Mouse (Mus musculus) limb, embryonic 12.5 days (tissue): ENCODE measurements around the gene Gm136. TPM values are rescaled to one million over a fixed set of nuclear protein-coding genes. Genes with fewer than 3 reads are reported as not detected.
"Not testable (repeated sequence)": the region's sequence is repeated elsewhere in the genome, so short reads cannot be mapped to it uniquely, and the experiment has no call there.

ENCODE experiments used
- ATAC-seq: fragments of 200-750 bp; cut with Nextera tagmentation; 2 replicates; pipeline ENCODE4 v1.8.0; 2017; ENCODE audit warnings: low read depth, moderate TSS enrichment; ENCODE audit not compliant: insufficient number of reproducible peaks, insufficient read depth, low FRiP score, low TSS enrichment
- H3K27ac ChIP-seq: fragments of 300-500 bp; sonication (generic); 2 replicates; pipeline ENCODE4 v1.5.1; 2016; ENCODE audit warnings: mild to moderate bottlenecking, moderate library complexity
- H3K27me3 ChIP-seq: fragments of 300-500 bp; sonication (generic); 2 replicates; pipeline ENCODE4 v1.6.1; 2016; ENCODE audit warnings: mild to moderate bottlenecking, moderate library complexity
- H3K36me3 ChIP-seq: fragments of 300-500 bp; sonication (generic); 2 replicates; pipeline ENCODE4 v1.6.1; 2016; ENCODE audit warnings: mild to moderate bottlenecking, moderate library complexity
- H3K4me1 ChIP-seq: fragments of 300-500 bp; sonication (generic); replicated peaks from 2 replicates; pipeline ENCODE4 v1.6.1; 2016
- H3K4me2 ChIP-seq: fragments of 300-500 bp; sonication (generic); 2 replicates; pipeline ENCODE4 v1.6.1; 2016; ENCODE audit warnings: mild to moderate bottlenecking, moderate library complexity
- H3K4me3 ChIP-seq: fragments of 300-500 bp; sonication (generic); replicated peaks from 2 replicates; pipeline ENCODE4 v1.5.1; 2016; ENCODE audit warnings: mild to moderate bottlenecking
- H3K9ac ChIP-seq: fragments of 300-500 bp; sonication (generic); replicated peaks from 2 replicates; pipeline ENCODE4 v1.6.1; 2016; ENCODE audit warnings: mild to moderate bottlenecking, moderate library complexity
- H3K9me3 ChIP-seq: fragments of 300-500 bp; sonication (generic); 2 replicates; pipeline ENCODE4 v1.6.1; 2016; ENCODE audit warnings: mild to moderate bottlenecking, moderate library complexity
- WGBS: fragments of 180-500 bp; shearing (Covaris S2); methylation state at CpG from one replicate; pipeline ENCODE4 v1.1.7; 2016; 5-methylcytosine and 5-hydroxymethylcytosine counted together
- polyA plus RNA-seq: library from polyadenylated mRNA; unstranded; fragments of >200 nt; fragmentation: Nextera tagmentation; extraction: Ambion mirVana; gene quantifications from 2 replicates; pipeline ENCODE4 v1.2.1, GENCODE M21; 2016

The Gm136 gene
- polyA plus RNA-seq, 1 experiment from 2014 or later = not detected

GRCm38 (mm10) chr4:34771652-34772371 lies 15.7 kb upstream of the Gm136 start:
- no peak overlapping the region for H3K4me2 ChIP-seq
- 6% methylated on average over 8 of the region's 8 CpGs for WGBS
- peak; percentile 73; the same call in 1 of the 2 replicates for ATAC-seq
- no peak overlapping the region for H3K4me3 ChIP-seq
- no peak overlapping the region for H3K9ac ChIP-seq
- H3K27me3 ChIP-seq = peaks cover 8% of the 10 kb centered on the region
- H3K4me1 ChIP-seq = peaks cover 6% of the 10 kb centered on the region
- no peak overlapping the region for H3K27ac ChIP-seq
- H3K36me3 ChIP-seq = peaks cover 9% of the 10 kb centered on the region; the same call in 1 of the 2 replicates
- no peaks in the 10 kb centered on the region for H3K9me3 ChIP-seq

DNA sequence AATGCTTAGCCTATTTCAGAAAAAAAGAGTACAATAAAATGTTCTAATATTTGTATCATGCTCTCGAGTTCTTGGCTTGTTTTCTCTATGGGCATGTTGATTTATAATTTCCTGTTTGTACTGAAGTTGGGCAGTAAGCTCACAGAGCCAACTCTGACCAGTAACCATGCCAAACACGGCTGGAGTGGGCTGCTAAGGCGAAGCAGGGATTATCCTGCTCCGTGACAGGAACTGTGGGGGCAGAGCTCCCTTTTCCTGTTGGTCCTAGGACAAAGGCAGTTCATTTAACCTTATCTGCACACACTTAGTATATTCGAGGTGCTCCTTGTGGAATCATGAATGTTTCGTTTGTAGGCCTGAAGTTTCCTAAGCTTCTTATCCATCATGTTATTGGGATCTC lies 6.8 kb downstream of the Gm136 start:
- no peak for ATAC-seq
- 52% methylated on average over 6 of the region's 6 CpGs for WGBS

GRCm38 (mm10) chr4:34734461-34734860 lies 21.6 kb downstream of the Gm136 start:
- no peak overlapping the region for H3K4me2 ChIP-seq
- no peaks in the 10 kb centered on the region for H3K4me1 ChIP-seq
- 80% methylated on average over 3 of the region's 3 CpGs for WGBS
- no peak overlapping the region for H3K4me3 ChIP-seq
- H3K27me3 ChIP-seq = 0 out of 2 replicates have a peak, but pooled peaks cover 7% of the 10 kb centered on the region
- no peaks in the 10 kb centered on the region for H3K9me3 ChIP-seq
- H3K9ac ChIP-seq = no peak overlapping the region
- no peak overlapping the region for H3K27ac ChIP-seq
- no peaks in the 10 kb centered on the region for H3K36me3 ChIP-seq
- no peak for ATAC-seq

More for the DNA sequence above, 6.8 kb downstream of the Gm136 start:
- Histone ChIP-seq H3K27ac (no peak overlapping the region), H3K9me3 (no peaks in the 10 kb centered on the region), H3K36me3 (no peaks in the 10 kb centered on the region), H3K9ac (no peak overlapping the region), H3K4me2 (no peak overlapping the region), H3K4me1 (no peaks in the 10 kb centered on the region), H3K27me3 (no peaks in the 10 kb centered on the region), H3K4me3 (no peak overlapping the region)

GRCm38 (mm10) chr4:34733415-34733814 lies 22.6 kb downstream of the Gm136 start:
- not testable (repeated sequence) for H3K4me1 ChIP-seq, ATAC-seq, H3K4me2 ChIP-seq, H3K36me3 ChIP-seq, H3K27me3 ChIP-seq, H3K9me3 ChIP-seq, H3K4me3 ChIP-seq, H3K9ac ChIP-seq, H3K27ac ChIP-seq
- 35% methylated on average over 2 of the region's 2 CpGs for WGBS

GRCm38 (mm10) chr4:34729851-34730341 lies 26.2 kb downstream of the Gm136 start, which contains the start of gene Cfap206:
Gene Cfap206, minus strand, starts transcription at chr4:34730206.
- H3K9ac ChIP-seq = peak within 1 kb of the TSS; percentile 40; the same call in 1 of the 2 replicates
- no peaks in the 10 kb centered on the region for H3K9me3 ChIP-seq
- H3K27me3 ChIP-seq = 0 out of 2 replicates have a peak, but pooled peaks cover 8% of the 10 kb centered on the region
- no peak within 1 kb of the TSS for H3K27ac ChIP-seq
- no peaks in the 10 kb centered on the region for H3K4me1 ChIP-seq
- peak within 1 kb of the TSS; percentile 86 for H3K4me2 ChIP-seq
- WGBS = under 1% methylated on average over 38 of the region's 38 CpGs
- H3K36me3 ChIP-seq = no peaks in the 10 kb centered on the region
- H3K4me3 ChIP-seq = peak within 1 kb of the TSS; percentile 53
- ATAC-seq = peak; percentile 88

DNA sequence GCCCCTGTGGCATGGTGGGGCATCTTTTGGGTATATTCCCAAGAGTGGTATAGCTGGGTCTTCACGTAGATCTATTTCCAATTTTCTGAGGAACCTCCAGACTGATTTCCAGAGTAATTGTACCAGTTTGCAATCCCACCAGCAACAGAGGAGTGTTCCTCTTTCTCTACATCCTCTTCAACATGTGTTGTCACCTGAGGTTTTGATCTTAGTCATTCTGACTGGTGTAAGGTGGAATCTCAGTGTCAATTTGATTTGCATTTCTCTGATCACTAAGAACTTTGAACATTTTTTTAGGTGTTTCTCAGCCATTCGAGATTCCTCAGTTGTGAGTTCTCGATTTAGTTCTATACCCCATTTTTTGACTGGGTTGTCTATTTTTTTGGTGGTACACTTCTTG lies 30.4 kb downstream of the Gm136 start:
- 88% methylated on average over 3 of the region's 3 CpGs for WGBS
- not testable (repeated sequence) for H3K27ac ChIP-seq, H3K4me1 ChIP-seq, H3K4me3 ChIP-seq, H3K4me2 ChIP-seq, H3K36me3 ChIP-seq, ATAC-seq, H3K27me3 ChIP-seq, H3K9ac ChIP-seq, H3K9me3 ChIP-seq

- no peak overlapping the region for H3K9ac ChIP-seq
- no peak overlapping the region for H3K4me2 ChIP-seq
- peaks cover 10% of the 10 kb centered on the region for H3K9me3 ChIP-seq
- H3K27ac ChIP-seq = no peak overlapping the region
- WGBS = 64% methylated on average over 4 of the region's 4 CpGs
- H3K4me1 ChIP-seq = no peaks in the 10 kb centered on the region
- no peaks in the 10 kb centered on the region for H3K36me3 ChIP-seq
- no peak overlapping the region for H3K4me3 ChIP-seq
- H3K27me3 ChIP-seq = no peaks in the 10 kb centered on the region
- no peak for ATAC-seq
Observed at GRCm38 (mm10) chr4:34724306-34724705, 31.8 kb downstream of the Gm136 start.

DNA sequence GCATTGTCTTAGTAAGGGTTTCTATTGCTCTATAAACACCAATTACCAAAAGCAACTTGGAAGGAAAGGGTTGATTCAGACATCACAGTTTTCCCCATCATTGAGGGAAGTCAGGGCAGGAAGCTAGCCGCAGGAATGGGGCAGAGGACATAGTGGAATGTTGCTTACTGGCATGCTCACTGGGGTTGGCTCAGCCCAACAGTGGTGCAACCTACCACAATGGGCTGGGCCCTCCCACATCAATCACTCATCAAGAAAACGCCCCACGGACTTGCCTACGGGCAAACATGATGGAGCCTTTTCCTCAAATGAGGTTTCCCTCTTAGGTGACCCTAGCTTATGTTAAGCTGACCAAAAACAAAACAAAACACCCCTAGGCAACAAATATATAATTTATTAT lies 32.9 kb downstream of the Gm136 start:
- H3K9me3 ChIP-seq = peaks cover 16% of the 10 kb centered on the region
- 65% methylated on average over 4 of the region's 4 CpGs for WGBS

DNA sequence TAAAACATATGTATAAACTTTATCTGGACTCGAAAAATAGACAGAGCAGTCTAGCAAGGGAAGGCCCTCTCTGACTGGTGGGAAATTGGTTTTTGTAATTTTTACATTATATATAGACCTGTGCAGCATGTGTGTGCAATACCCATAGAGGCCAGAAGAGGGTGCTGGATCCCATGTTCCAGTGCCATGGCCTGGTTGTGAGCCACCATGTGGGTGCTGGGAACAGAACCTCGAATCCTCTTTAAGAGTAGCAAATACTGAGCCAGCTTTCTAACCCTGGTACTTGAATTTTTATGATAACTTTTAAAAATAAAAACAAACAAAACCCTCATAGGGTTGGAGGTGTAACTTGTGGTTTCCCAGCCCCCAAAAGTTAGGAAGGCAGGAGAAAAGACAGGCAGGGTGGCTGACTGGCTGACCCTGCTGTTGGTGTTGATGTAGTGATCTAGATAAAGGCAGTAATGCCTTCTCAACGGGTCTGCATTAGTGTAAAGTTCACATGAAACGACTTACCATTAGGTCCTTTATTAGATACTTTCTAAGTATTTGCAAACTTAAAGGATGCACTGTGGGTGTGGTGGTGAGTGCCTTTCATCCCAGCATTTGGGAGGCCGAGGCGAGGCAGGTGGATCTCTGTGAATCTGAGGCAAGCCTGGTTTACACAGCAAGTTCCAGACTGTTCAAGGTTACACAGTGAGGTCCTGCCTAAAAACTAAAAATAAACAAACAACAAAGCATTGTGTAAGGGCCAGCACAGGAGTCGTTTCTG lies 35.8 kb downstream of the Gm136 start:
- H3K27ac ChIP-seq = no peak overlapping the region
- H3K27me3 ChIP-seq = no peaks in the 10 kb centered on the region
- no peak for ATAC-seq
- no peaks in the 10 kb centered on the region for H3K4me1 ChIP-seq
- 91% methylated on average over 7 of the region's 7 CpGs for WGBS
- H3K4me2 ChIP-seq = no peak overlapping the region
- H3K4me3 ChIP-seq = no peak overlapping the region
- peaks cover 16% of the 10 kb centered on the region for H3K9me3 ChIP-seq
- H3K9ac ChIP-seq = no peak overlapping the region
- no peaks in the 10 kb centered on the region for H3K36me3 ChIP-seq

More for the DNA sequence above, 32.9 kb downstream of the Gm136 start:
- no peaks in the 10 kb centered on the region for H3K36me3 ChIP-seq
- H3K4me2 ChIP-seq = no peak overlapping the region
- H3K4me1 ChIP-seq = no peaks in the 10 kb centered on the region
- no peak overlapping the region for H3K4me3 ChIP-seq
- no peaks in the 10 kb centered on the region for H3K27me3 ChIP-seq
- ATAC-seq = no peak
- H3K9ac ChIP-seq = no peak overlapping the region
- H3K27ac ChIP-seq = no peak overlapping the region

DNA sequence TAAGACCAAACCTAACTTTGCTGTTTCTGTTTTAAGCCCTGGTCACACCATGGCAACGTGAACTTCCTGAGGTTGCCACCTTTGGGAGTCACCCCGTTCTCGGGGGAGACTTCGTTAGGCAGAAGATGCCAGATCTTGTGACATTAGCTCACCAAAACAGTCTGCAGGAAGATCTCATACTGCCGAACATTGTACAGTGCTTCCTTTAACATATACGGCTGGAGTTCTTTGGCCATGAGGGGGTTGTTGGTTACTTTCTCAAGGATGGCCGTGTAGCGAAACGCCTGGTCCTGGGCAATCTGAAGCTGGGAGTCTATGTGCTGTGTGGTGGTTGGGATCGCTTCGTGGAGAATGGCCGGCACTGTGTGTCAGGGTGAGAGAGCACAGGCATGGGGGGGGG lies 36.6 kb downstream of the Gm136 start:
- no peaks in the 10 kb centered on the region for H3K27me3 ChIP-seq
- H3K4me3 ChIP-seq = no peak overlapping the region
- no peak overlapping the region for H3K27ac ChIP-seq
- H3K4me2 ChIP-seq = no peak overlapping the region
- WGBS = 98% methylated on average over 12 of the region's 12 CpGs
- ATAC-seq = no peak
- H3K36me3 ChIP-seq = no peaks in the 10 kb centered on the region
- H3K9me3 ChIP-seq = peaks cover 16% of the 10 kb centered on the region
- no peaks in the 10 kb centered on the region for H3K4me1 ChIP-seq
- no peak overlapping the region for H3K9ac ChIP-seq

DNA sequence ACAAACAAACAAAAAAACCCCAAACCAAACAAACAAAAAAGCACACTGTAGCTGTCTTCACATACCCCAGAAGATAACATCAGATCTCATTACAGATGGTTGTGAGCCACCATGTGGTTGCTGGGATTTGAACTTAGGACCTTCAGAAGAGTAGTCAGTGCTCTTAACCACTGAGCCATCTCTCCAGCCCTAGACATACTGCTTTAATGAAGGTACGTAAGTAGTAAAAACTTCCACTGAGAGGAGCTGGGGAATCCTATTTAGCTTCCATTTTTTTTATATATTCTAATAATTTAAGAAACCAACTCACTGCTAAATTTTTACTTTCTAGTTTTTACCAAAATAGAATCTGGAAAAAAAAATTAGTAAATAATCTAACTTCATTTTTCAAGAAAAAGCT lies 41.0 kb downstream of the Gm136 start:
- Histone ChIP-seq H3K4me1 (no peaks in the 10 kb centered on the region), H3K4me2 (no peak overlapping the region), H3K9ac (no peak overlapping the region), H3K27ac (no peak overlapping the region), H3K4me3 (no peak overlapping the region), H3K27me3 (no peaks in the 10 kb centered on the region), H3K36me3 (no peaks in the 10 kb centered on the region), H3K9me3 (peaks cover 16% of the 10 kb centered on the region)
- no peak for ATAC-seq
- WGBS = 93% methylated on average over 1 of the region's 1 CpGs
